Mouse (Mus musculus) lung, postnatal 14 days (tissue): Measurements from ENCODE around the gene Olfr119.
"Not testable (repeated sequence)": the region's sequence is repeated elsewhere in the genome, so short reads cannot be mapped to it uniquely, and the experiment has no call there.

Experiments
- DNase-seq: peaks from one replicate; pipeline ENCODE4 v3.0.0; 2021

The Olfr119 gene

GRCm38 (mm10) chr17:37696264-37696663, at the start of gene Olfr119:
TSS of gene Olfr119 (plus strand) at chr17:37696564.
- not testable (repeated sequence) for DNase-seq

- DNase-seq: no peak
Measured at GRCm38 (mm10) chr17:37663682-37664081, 32.7 kb upstream of the Olfr119 start, which contains the start of gene Olfr117. TSS of gene Olfr117 (minus strand) at chr17:37663782.

GRCm38 (mm10) chr17:37666688-37667087, 29.7 kb upstream of the Olfr119 start, which contains the start of gene Olfr118:
TSS of gene Olfr118 (plus strand) at chr17:37666988.
- DNase-seq: no peak

GRCm38 (mm10) chr17:37721508-37721907, 25.1 kb downstream of the Olfr119 start, which contains the start of gene Olfr120:
TSS of gene Olfr120 (plus strand) at chr17:37721808.
- DNase-seq: no peak

GRCm38 (mm10) chr17:37738070-37738469, 41.7 kb downstream of the Olfr119 start:
- DNase-seq: no peak
